Mouse (Mus musculus): ENCODE data around the gene Nfib. TPM values are rescaled to one million over a fixed set of nuclear protein-coding genes. Genes with fewer than 3 reads are reported as not detected.

The Nfib gene
- polyA plus RNA-seq, 1 experiment from 2014 or later: 113 TPM

GRCm38 (mm10) chr4:82535606-82536434 is 169.7 kb downstream of the Nfib start:
- H3K4me2 ChIP-seq: peak overlapping the region; percentile 76; the same call in 1 of the 2 replicates
- no peak overlapping the region for H3K27ac ChIP-seq
- no peaks in the 10 kb centered on the region for H3K27me3 ChIP-seq
- H3K4me3 ChIP-seq: no peak overlapping the region
- H3K9me3 ChIP-seq: no peaks in the 10 kb centered on the region
- no peaks in the 10 kb centered on the region for H3K36me3 ChIP-seq
- ATAC-seq (ENCODE audit: borderline replicate concordance, extremely low read depth, low FRiP score, low TSS enrichment): no peak
- WGBS: 70% methylated on average over 6 of the region's 6 CpGs
- H3K9ac ChIP-seq: no peak overlapping the region
- peaks cover 62% of the 10 kb centered on the region for H3K4me1 ChIP-seq

- no peak for ATAC-seq (ENCODE audit: borderline replicate concordance, extremely low read depth, low FRiP score, low TSS enrichment)
- Histone ChIP-seq H3K27me3 (no peaks in the 10 kb centered on the region), H3K4me2 (peak overlapping the region; percentile 39), H3K9ac (no peak overlapping the region), H3K4me1 (peaks cover 50% of the 10 kb centered on the region), H3K9me3 (no peaks in the 10 kb centered on the region), H3K27ac (peak overlapping the region; percentile 95), H3K36me3 (no peaks in the 10 kb centered on the region), H3K4me3 (no peak overlapping the region)
- 25% methylated on average over 3 of the region's 3 CpGs for WGBS
These were observed 172.3 kb downstream of the Nfib start for GRCm38 (mm10) chr4:82533231-82533630.

GRCm38 (mm10) chr4:82532443-82533191 is 172.9 kb downstream of the Nfib start:
- Histone ChIP-seq H3K27me3 (no peaks in the 10 kb centered on the region), H3K9ac (peak overlapping the region; percentile 33; the same call in 1 of the 2 replicates), H3K27ac (peak overlapping the region; percentile 95), H3K4me2 (peak overlapping the region; percentile 39), H3K36me3 (no peaks in the 10 kb centered on the region), H3K4me1 (peaks cover 47% of the 10 kb centered on the region), H3K4me3 (peak overlapping the region; percentile 14; the same call in 1 of the 2 replicates), H3K9me3 (no peaks in the 10 kb centered on the region)
- 8% methylated on average over 11 of the region's 11 CpGs for WGBS
- ATAC-seq (ENCODE audit: borderline replicate concordance, extremely low read depth, low FRiP score, low TSS enrichment): peak; percentile 23; the same call in 1 of the 2 replicates

- no peaks in the 10 kb centered on the region for H3K27me3 ChIP-seq
- peak overlapping the region; percentile 95 for H3K27ac ChIP-seq
- no peaks in the 10 kb centered on the region for H3K9me3 ChIP-seq
- ATAC-seq (ENCODE audit: borderline replicate concordance, extremely low read depth, low FRiP score, low TSS enrichment): no peak
- 0 out of 2 replicates have a peak overlapping the region, but pooled peaks have one; percentile 14 for H3K4me3 ChIP-seq
- peak overlapping the region; percentile 39 for H3K4me2 ChIP-seq
- WGBS: 38% methylated on average over 5 of the region's 5 CpGs
- no peaks in the 10 kb centered on the region for H3K36me3 ChIP-seq
- 0 out of 2 replicates have a peak overlapping the region, but pooled peaks have one; percentile 33 for H3K9ac ChIP-seq
- peaks cover 41% of the 10 kb centered on the region for H3K4me1 ChIP-seq
These were observed 173.6 kb downstream of the Nfib start for GRCm38 (mm10) chr4:82531977-82532376.

- no peak overlapping the region for H3K4me2 ChIP-seq
- no peaks in the 10 kb centered on the region for H3K27me3 ChIP-seq
- no peaks in the 10 kb centered on the region for H3K9me3 ChIP-seq
- H3K4me1 ChIP-seq: peaks cover 33% of the 10 kb centered on the region
- H3K36me3 ChIP-seq: no peaks in the 10 kb centered on the region
- H3K27ac ChIP-seq: peak overlapping the region; percentile 95
- H3K4me3 ChIP-seq: no peak overlapping the region
- H3K9ac ChIP-seq: no peak overlapping the region
- peak; percentile 76 for ATAC-seq (ENCODE audit: borderline replicate concordance, extremely low read depth, low FRiP score, low TSS enrichment)
- WGBS: 34% methylated on average over 3 of the region's 3 CpGs
These were observed 174.6 kb downstream of the Nfib start for GRCm38 (mm10) chr4:82530875-82531353.

GRCm38 (mm10) chr4:82528978-82529377 is 176.6 kb downstream of the Nfib start:
- H3K36me3 ChIP-seq: no peaks in the 10 kb centered on the region
- ATAC-seq (ENCODE audit: borderline replicate concordance, extremely low read depth, low FRiP score, low TSS enrichment): no peak
- H3K4me2 ChIP-seq: no peak overlapping the region
- no peak overlapping the region for H3K9ac ChIP-seq
- H3K27me3 ChIP-seq: no peaks in the 10 kb centered on the region
- no peak overlapping the region for H3K27ac ChIP-seq
- H3K4me1 ChIP-seq: peaks cover 33% of the 10 kb centered on the region
- H3K9me3 ChIP-seq: no peaks in the 10 kb centered on the region
- H3K4me3 ChIP-seq: no peak overlapping the region
- WGBS: 56% methylated on average over 2 of the region's 2 CpGs

GRCm38 (mm10) chr4:82519935-82520334 is 185.6 kb downstream of the Nfib start:
- Histone ChIP-seq H3K27me3 (no peaks in the 10 kb centered on the region), H3K36me3 (no peaks in the 10 kb centered on the region), H3K27ac (no peak overlapping the region), H3K9ac (no peak overlapping the region), H3K9me3 (no peaks in the 10 kb centered on the region), H3K4me1 (0 out of 2 replicates have a peak, but pooled peaks cover 8% of the 10 kb centered on the region), H3K4me3 (no peak overlapping the region), H3K4me2 (no peak overlapping the region)
- ATAC-seq (ENCODE audit: borderline replicate concordance, extremely low read depth, low FRiP score, low TSS enrichment): no peak
- 97% methylated on average over 4 of the region's 4 CpGs for WGBS

- Histone ChIP-seq H3K9ac (no peak overlapping the region), H3K4me1 (peaks cover 11% of the 10 kb centered on the region), H3K4me2 (no peak overlapping the region), H3K27ac (no peak overlapping the region), H3K27me3 (no peaks in the 10 kb centered on the region), H3K36me3 (no peaks in the 10 kb centered on the region), H3K4me3 (no peak overlapping the region), H3K9me3 (no peaks in the 10 kb centered on the region)
- no peak for ATAC-seq (ENCODE audit: borderline replicate concordance, extremely low read depth, low FRiP score, low TSS enrichment)
- 100% methylated on average over 1 of the region's 1 CpGs for WGBS
These were observed 187.4 kb downstream of the Nfib start for GRCm38 (mm10) chr4:82518132-82518531.

- H3K4me1 ChIP-seq: peaks cover 11% of the 10 kb centered on the region
- H3K9me3 ChIP-seq: no peaks in the 10 kb centered on the region
- no peak overlapping the region for H3K4me3 ChIP-seq
- H3K4me2 ChIP-seq: no peak overlapping the region
- H3K27ac ChIP-seq: no peak overlapping the region
- H3K36me3 ChIP-seq: no peaks in the 10 kb centered on the region
- H3K9ac ChIP-seq: no peak overlapping the region
- 83% methylated on average over 7 of the region's 7 CpGs for WGBS
- H3K27me3 ChIP-seq: no peaks in the 10 kb centered on the region
- ATAC-seq (ENCODE audit: borderline replicate concordance, extremely low read depth, low FRiP score, low TSS enrichment): no peak
These were observed 188.2 kb downstream of the Nfib start for GRCm38 (mm10) chr4:82517311-82517710.

GRCm38 (mm10) chr4:82516211-82516795 is 189.2 kb downstream of the Nfib start:
- 64% methylated on average over 6 of the region's 6 CpGs for WGBS
- no peaks in the 10 kb centered on the region for H3K9me3 ChIP-seq
- ATAC-seq (ENCODE audit: borderline replicate concordance, extremely low read depth, low FRiP score, low TSS enrichment): no peak

GRCm38 (mm10) chr4:82514921-82515320 is 190.6 kb downstream of the Nfib start:
- no peak overlapping the region for H3K9ac ChIP-seq
- no peak overlapping the region for H3K4me2 ChIP-seq
- H3K4me1 ChIP-seq: peaks cover 28% of the 10 kb centered on the region
- H3K27me3 ChIP-seq: no peaks in the 10 kb centered on the region
- ATAC-seq (ENCODE audit: borderline replicate concordance, extremely low read depth, low FRiP score, low TSS enrichment): no peak
- H3K4me3 ChIP-seq: no peak overlapping the region
- H3K9me3 ChIP-seq: no peaks in the 10 kb centered on the region
- 75% methylated on average over 8 of the region's 8 CpGs for WGBS
- H3K36me3 ChIP-seq: no peaks in the 10 kb centered on the region
- H3K27ac ChIP-seq: no peak overlapping the region

More at GRCm38 (mm10) chr4:82516211-82516795, 189.2 kb downstream of the Nfib start:
- H3K36me3 ChIP-seq: no peaks in the 10 kb centered on the region
- H3K4me2 ChIP-seq: no peak overlapping the region
- H3K9ac ChIP-seq: no peak overlapping the region
- H3K27ac ChIP-seq: no peak overlapping the region
- no peaks in the 10 kb centered on the region for H3K27me3 ChIP-seq
- H3K4me3 ChIP-seq: no peak overlapping the region
- H3K4me1 ChIP-seq: peaks cover 17% of the 10 kb centered on the region

All from lung, embryonic 15.5 days (tissue).